Mouse (Mus musculus) cerebellum, postnatal 36 days (tissue): ENCODE data around the gene Abhd15.

Source experiments
- DNase-seq, 2 experiments: peaks; one replicate each; pipeline ENCODE4 v3.0.0; 2021 to 2022; ENCODE audit warnings: mixed read lengths in 2 of 2

Gene Abhd15

GRCm38 (mm10) chr11:77514832-77515636 lies at the start of gene Abhd15:
Gene Abhd15, plus strand, starts transcription at chr11:77515121.
- DNase-seq: peak in 1 of 2 experiments; percentile 47

GRCm38 (mm10) chr11:77466544-77466943 lies 48.4 kb upstream of the Abhd15 start:
- no peak for DNase-seq

- peak; percentile 54 to 70 for DNase-seq
Measured at GRCm38 (mm10) chr11:77467157-77467556, 47.8 kb upstream of the Abhd15 start.

GRCm38 (mm10) chr11:77467784-77468183 lies 47.1 kb upstream of the Abhd15 start:
- peak; percentile 79 to 85 for DNase-seq

GRCm38 (mm10) chr11:77468397-77468796 lies 46.5 kb upstream of the Abhd15 start:
- DNase-seq: no peak

- no peak for DNase-seq
Measured at GRCm38 (mm10) chr11:77471407-77471806, 43.5 kb upstream of the Abhd15 start.

- DNase-seq: no peak
Measured at GRCm38 (mm10) chr11:77472775-77473174, 42.1 kb upstream of the Abhd15 start.

GRCm38 (mm10) chr11:77476216-77476615 lies 38.7 kb upstream of the Abhd15 start:
- DNase-seq: no peak

- no peak for DNase-seq
Measured at GRCm38 (mm10) chr11:77476895-77477294, 38.0 kb upstream of the Abhd15 start.

- DNase-seq: no peak
Measured at GRCm38 (mm10) chr11:77483043-77483442, 31.9 kb upstream of the Abhd15 start.

GRCm38 (mm10) chr11:77483510-77484255 lies 31.2 kb upstream of the Abhd15 start:
- no peak for DNase-seq

GRCm38 (mm10) chr11:77485229-77485628 lies 29.7 kb upstream of the Abhd15 start:
- DNase-seq: no peak

- peak; percentile 69 to 70 for DNase-seq
Measured at GRCm38 (mm10) chr11:77486798-77487197, 28.1 kb upstream of the Abhd15 start.

GRCm38 (mm10) chr11:77488771-77489581 lies 25.9 kb upstream of the Abhd15 start:
- peak in 1 of 2 experiments; percentile 41 for DNase-seq

- peak; percentile 83 to 85 for DNase-seq
Measured at GRCm38 (mm10) chr11:77489591-77490235, 25.2 kb upstream of the Abhd15 start, which contains the start of gene Ankrd13b. Gene Ankrd13b, minus strand, starts transcription at chr11:77489678.

GRCm38 (mm10) chr11:77490451-77490850 lies 24.5 kb upstream of the Abhd15 start:
- DNase-seq: no peak

GRCm38 (mm10) chr11:77491123-77491501 lies 23.8 kb upstream of the Abhd15 start:
- DNase-seq: peak; percentile 85 to 89

GRCm38 (mm10) chr11:77491502-77492291 lies 23.2 kb upstream of the Abhd15 start:
- DNase-seq: peak; percentile 49 to 58

- DNase-seq: no peak
Measured at GRCm38 (mm10) chr11:77492311-77492871, 22.5 kb upstream of the Abhd15 start.

GRCm38 (mm10) chr11:77492911-77493332 lies 22.0 kb upstream of the Abhd15 start:
- DNase-seq: peak; percentile 87 to 96
